Mouse (Mus musculus): ENCODE data around the gene Cpne6.

DNA sequence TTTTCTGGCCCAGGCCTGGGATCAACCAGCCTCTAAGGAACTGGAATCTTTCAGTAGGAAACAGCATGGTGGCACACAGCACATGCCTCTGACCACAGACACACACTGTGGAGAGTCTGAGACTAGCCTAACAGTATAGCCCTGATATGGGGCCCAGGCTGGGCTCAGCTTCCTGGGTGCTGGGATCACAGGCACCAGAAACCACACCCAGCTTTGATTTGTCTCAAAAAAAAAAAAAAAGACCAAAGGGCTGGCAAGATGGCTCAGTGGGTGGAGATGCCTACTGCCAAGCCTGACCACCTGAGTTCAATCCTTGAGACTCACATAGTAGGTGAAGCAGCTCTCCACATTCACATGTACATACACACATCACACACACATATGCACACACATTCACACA, 44.4 kb downstream of the Cpne6 start:
- no peak for TF ChIP-seq POLR2A (IDR thresholded peaks at IDR 0.05; ENCODE audit: borderline replicate concordance, control insufficient read depth, low read depth, low read length)
- TF ChIP-seq CTCF (IDR thresholded peaks at IDR 0.05; ENCODE audit: control insufficient read depth, insufficient read depth, low read length): no peak

Data from bone marrow, adult 2 months (tissue).